Mouse (Mus musculus): ENCODE results near the gene Bdkrb2.

Bdkrb2 gene

DNA sequence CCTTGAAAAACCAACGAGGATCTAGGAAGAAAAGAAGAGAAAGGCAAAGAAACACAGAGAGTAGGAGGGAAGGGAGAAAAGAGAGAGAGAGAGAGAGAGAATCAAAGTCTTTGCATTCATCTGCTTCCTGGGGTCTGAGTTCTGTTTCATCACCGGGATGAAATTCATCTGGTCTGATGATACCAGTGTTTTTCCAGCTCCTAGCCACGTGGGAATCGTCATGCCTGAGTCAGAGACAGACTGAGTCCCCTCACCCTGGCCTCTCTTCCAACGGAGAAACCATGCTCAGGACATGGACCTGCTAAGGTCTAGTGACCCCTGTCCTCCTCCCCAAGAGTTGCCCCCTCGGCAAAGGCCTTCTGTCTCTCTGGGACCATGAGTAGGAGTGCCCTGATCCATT, 16.5 kb upstream of the Bdkrb2 start:
- no peak for DNase-seq (ENCODE audit: low spot score)

DNA sequence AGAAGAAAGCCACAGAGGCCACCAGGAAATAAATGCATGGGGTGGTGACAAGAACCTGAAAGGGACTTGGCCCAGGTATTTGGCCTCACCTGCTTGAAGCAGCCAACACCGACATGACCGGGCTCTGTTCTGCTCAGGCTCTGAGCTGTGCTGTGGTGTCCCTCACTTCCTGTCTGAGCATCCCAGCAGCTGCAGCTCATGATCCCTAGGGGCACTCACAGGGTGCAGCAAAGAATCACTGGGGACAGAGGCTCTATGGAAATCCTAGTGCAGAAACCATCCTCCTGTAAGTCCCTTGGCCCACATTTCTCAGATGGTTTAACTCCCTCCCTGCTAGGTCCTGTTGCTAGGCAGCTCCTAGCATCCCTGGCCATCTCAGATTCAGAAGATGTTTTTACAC, 15.9 kb upstream of the Bdkrb2 start:
- DNase-seq (ENCODE audit: low spot score) = no peak

DNA sequence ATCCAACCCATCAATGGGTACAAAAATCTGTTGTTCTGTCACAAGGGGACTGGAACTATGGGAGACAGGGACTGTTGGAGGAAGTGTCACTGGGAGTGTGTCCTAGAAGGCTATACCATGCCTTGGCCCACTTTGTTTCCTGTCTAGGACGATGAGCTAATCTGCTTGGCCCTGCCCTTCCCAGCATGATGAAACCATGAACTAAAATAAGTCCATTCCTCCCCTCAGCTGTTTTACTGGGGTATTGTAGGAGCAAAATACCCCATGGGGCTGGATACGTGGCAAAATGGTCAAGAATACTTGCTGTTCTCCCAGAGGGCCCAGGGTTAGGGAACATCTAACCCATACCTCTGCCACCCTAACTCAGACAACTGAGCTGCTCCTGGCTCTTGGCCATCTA, 15.0 kb upstream of the Bdkrb2 start:
- DNase-seq (ENCODE audit: low spot score) = no peak

GRCm38 (mm10) chr12:105548881-105549280, 14.1 kb upstream of the Bdkrb2 start:
- DNase-seq (ENCODE audit: low spot score) = no peak

DNA sequence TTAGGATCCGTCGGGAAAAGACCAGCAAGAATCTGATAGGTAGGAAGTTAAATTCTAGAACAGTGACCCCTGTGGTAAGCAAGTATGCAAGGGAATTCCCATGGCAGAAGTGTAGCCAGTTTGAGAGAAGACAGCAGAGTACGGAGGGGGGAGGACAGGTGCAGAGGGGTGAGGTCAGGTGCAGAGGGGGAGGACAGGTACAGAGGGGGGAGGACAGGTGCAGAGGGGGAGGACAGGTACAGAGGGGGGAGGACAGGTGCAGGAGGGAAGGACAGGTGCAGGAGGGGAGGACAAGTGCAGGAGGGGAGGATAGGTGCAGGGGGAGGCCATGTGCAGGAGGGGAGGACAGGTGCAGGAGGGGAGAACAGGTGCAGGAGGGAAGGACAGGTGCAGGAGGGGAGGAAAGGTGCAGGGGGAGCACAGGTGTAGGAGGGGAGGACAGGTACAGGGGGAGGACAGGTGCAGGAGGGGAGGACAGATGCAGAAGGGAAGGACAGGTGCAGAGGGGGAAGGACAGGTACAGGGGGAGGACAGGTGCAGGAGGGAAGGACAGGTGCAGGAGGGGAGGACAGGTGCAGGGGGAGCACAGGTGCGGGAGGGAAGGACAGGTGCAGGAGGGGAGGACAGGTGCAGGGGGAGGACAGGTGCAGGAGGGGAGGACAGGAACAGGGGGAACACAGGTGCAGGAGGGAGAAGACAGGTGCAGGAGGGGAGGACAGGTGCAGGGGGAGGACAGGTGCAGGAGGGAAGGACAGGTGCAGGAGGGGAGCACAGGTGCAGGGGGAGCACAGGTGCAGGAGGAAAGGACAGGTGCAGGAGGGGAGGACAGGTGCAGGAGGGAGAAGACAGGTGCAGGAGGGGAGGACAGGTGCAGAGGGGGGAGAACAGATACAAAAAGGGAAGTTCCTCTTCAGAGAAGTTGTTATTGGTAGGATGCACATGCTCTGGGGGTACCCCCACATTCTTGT, 12.9 kb upstream of the Bdkrb2 start:
- DNase-seq (ENCODE audit: low spot score) = no peak

DNA sequence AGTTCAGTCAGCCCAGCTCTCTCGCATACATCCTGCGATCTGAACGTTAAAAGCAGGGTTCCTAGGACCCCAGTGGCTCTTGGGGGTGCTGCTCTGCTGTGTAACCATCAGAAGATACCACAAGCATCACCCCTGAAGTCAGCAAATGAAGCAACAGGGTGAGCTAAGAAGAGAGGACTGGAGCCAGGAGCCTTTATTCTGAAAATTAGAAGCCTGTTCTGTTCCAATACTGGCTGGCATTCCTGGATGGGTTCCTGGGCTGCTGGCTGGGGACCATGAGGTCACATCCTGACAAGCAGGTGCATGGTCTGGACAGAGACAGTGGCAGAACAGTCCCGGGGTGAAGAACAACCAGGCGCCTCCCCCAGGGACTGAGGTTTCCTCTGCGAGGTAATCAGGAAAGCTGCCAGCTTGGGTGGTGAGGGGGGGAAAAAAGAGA, 11.5 kb upstream of the Bdkrb2 start:
- DNase-seq (ENCODE audit: low spot score) = no peak

DNA sequence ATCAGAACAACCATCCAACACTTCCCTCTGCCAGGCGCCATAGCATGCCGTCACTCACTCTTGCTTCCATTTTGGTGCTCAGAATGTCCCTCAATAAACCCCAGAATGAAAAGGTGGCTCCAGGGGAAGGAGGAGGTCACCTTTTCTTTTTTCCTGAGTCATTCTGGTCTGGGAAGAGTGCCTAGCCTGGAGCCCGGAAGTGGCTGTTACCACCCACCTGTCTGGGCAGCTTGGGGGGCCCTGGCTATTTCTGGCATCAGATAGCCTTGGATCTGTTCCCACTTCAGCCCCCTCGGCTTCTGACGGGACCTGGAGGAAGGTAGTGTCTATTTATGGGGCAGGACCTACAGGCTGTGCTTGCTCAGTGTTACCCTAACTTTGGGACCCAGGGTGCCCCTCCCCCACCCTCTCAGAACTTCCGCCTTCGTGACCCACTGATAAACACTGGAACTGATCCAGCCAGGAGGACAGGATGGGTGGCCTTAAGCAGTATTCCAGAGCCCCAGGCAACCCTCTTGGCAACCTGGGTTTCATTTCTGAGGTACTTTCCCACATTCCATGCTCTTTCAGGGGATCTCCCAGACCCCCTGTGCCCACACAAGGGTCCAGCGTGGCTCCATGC, 8.8 kb upstream of the Bdkrb2 start:
- DNase-seq (ENCODE audit: low spot score) = no peak

GRCm38 (mm10) chr12:105555172-105555571, 7.9 kb upstream of the Bdkrb2 start:
- no peak for DNase-seq (ENCODE audit: low spot score)

GRCm38 (mm10) chr12:105557250-105557925, 5.6 kb upstream of the Bdkrb2 start:
- DNase-seq (ENCODE audit: low spot score) = peak; percentile 9

GRCm38 (mm10) chr12:105561007-105561534, 2.0 kb upstream of the Bdkrb2 start:
- no peak for DNase-seq (ENCODE audit: low spot score)

DNA sequence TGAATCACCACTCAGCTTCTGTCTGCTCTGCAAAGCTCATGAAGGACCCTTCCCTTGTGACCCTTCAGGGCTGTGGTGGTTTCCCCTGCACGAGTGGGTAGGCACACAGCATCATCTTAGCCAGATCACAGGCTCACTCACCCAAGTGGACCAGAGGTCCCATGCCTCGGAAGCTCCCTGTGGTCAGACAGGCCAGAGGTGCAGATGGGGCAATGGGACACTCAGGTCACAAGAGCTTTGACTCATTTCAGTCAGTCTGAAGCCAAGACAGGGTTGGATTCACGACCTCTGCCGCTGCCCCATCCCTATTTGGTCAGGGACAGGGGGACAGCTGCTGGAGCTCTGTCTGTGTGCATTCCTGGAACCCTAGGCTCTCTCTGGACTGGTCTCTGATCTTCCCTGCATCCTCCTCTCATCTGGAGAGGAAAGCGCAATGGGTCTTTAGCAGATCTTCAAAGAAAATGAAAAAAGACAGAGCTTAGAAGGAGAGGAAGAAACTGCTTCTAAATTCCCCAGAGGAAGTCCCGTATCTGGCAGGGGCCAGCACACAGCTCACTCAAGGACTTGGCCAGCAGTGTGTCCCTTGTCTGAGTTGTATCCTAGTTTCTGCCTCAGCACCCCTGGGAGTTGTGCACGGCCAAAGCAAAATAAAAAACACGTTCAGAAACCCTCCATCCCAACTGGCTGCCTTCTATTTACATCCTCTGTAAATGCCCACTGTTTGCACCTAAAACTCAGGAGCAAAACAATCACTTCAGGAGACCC, 788 bp upstream of the Bdkrb2 start:
- DNase-seq (ENCODE audit: low spot score) = no peak

DNA sequence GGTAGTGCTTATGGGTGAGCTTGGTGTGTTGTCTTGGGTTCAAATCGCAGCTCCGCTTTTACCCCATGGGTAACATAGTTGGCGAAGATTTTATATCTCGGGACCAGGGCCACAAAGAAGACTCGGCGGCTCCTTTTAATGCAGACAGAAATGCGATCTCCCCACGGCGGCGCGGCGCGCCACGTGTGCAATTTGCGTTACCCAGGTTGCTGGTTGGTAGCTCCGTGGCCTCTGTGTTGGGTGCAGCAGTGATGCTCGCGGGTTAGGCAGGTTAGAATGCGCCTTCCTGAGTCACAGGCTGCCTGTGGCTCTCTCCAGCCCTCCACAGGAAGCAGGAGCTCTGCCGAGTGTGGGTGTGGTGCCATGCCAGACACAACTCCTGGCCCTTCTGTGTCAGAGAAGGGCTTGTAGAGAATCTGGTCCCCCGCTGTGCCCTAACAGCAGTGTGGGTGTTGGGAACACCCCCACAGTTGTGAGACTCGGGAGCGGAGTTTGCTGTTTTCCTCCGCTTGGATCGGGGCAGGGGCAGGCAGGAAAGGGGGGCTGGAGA, 775 bp downstream of the Bdkrb2 start:
- no peak for DNase-seq (ENCODE audit: low spot score)

GRCm38 (mm10) chr12:105565221-105565620, 2.2 kb downstream of the Bdkrb2 start:
- no peak for DNase-seq (ENCODE audit: low spot score)

- DNase-seq (ENCODE audit: low spot score) = no peak
These were observed 8.8 kb downstream of the Bdkrb2 start for GRCm38 (mm10) chr12:105571867-105572266.

DNA sequence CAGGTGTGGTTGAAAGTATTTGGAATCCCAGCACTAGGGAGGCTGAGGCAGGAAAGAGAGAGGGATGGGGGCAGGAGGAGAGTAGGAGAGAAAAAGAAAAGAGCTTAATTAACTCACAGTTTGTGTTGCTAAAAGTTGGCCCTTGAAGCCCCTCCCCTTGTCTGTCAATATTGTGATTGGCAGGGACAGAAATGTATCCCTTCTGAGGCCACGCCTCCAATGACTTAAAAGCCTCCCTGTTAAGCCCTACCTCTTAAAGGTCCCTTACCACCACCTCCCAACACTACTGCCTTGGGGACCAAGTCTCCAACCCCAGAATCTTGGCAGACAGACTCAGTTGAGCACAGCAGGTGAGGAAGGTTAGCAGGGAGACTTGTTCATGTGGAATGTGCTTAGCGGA, 9.6 kb downstream of the Bdkrb2 start:
- DNase-seq (ENCODE audit: low spot score) = no peak

DNA sequence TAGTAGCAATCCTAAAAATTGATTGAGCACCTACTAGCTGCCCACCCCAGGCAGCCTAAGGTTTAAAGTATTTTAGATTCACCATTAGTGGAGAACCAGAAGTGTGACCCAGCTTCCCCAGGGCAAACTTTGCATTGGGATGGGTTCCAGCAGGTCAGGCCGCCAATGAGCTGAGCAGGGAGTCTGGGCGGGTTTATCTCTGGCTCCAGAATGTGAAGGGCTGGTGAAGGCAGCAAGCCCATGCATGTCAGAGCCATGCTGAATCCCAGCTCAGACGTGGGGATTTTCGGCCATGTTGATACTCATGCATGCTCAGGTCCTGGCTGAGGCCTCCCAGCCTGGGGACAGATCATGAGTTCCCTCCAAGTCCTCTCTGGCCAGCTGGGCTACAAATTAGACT, 11.3 kb downstream of the Bdkrb2 start:
- no peak for DNase-seq (ENCODE audit: low spot score)

DNA sequence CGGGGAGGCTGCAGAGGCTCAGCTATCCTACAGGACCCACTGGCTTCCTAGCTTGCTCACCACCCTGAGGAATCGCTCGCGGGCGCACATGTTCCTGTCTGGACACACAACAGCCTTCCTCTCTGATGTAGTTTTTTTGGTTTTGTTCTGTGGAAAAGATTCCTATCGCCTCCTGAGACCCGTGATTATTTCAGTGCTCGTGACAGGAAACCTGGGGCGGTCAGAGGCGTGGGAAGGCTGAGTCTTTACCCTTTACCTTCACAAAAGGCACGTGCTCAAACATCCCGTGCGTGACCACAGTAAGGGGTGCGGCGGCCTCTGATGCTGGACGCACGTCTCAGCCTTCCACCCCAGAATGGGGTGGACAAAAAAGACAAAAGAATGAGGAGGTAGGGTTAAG, 17.5 kb downstream of the Bdkrb2 start:
- DNase-seq (ENCODE audit: low spot score) = no peak

- no peak for DNase-seq (ENCODE audit: low spot score)
These were observed 19.5 kb downstream of the Bdkrb2 start for GRCm38 (mm10) chr12:105582486-105582885.

DNA sequence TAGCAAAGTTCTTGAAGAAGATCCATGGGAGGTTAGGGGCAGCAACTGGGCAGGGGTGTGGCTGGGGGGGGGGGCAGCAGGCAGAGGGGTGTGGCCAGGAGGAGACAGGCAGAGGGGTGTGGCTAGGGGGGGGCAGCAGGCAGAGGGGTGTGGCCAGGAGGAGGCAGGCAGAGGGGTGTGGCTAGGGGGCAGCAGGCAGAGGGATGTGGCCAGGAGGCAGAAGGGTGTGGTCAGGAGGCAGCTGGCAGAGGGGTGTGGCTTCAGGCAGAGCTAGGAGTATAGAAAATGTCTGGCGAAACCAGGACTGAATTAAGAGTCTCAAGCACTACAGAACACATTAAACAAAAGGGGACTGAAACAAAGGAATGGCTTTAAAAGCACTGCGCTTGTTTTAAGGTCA, 20.5 kb downstream of the Bdkrb2 start:
- no peak for DNase-seq (ENCODE audit: low spot score)

- peak; percentile 53 for DNase-seq (ENCODE audit: low spot score)
These were observed 21.8 kb downstream of the Bdkrb2 start for GRCm38 (mm10) chr12:105584851-105585250.

GRCm38 (mm10) chr12:105587526-105587925, 24.5 kb downstream of the Bdkrb2 start:
- DNase-seq (ENCODE audit: low spot score) = no peak

Data from adipocyte (in vitro differentiated cells).